Mouse (Mus musculus): ENCODE results near the gene Mkln1. TPM values are rescaled to one million over a fixed set of nuclear protein-coding genes. Genes with fewer than 3 reads are reported as not detected.

Mkln1 gene
- polyA plus RNA-seq, 1 experiment, result 67.4 TPM

GRCm38 (mm10) chr6:31445258-31445657 lies 46.7 kb downstream of the Mkln1 start:
- H3K79me2 ChIP-seq (ENCODE audit: control insufficient read depth, insufficient read depth), result no peaks in the 10 kb centered on the region
- no peak overlapping the region for H3K4me3 ChIP-seq
- no peak overlapping the region for H3ac ChIP-seq (ENCODE audit: control insufficient read depth, insufficient read length)
- H3K4me2 ChIP-seq (ENCODE audit: low read depth), result no peak overlapping the region
- no peak for TF ChIP-seq CEBPB (IDR thresholded peaks at IDR 0.05; ENCODE audit: insufficient read depth, poor library complexity, severe bottlenecking)
- no peak for TF ChIP-seq POLR2AphosphoS2 (IDR thresholded peaks at IDR 0.05; ENCODE audit: insufficient read length, low read depth)
- no peak for TF ChIP-seq MAX (IDR thresholded peaks at IDR 0.05; ENCODE audit: low read depth)
- no peak for TF ChIP-seq MYOD1 (IDR thresholded peaks at IDR 0.05; ENCODE audit: control insufficient read depth in 1 of 3, insufficient read length in 2 of 3, low read depth in 2 of 3)
- no peak for TF ChIP-seq TCF12 (IDR thresholded peaks at IDR 0.05; ENCODE audit: insufficient read depth, poor library complexity, severe bottlenecking)
- TF ChIP-seq REST (IDR thresholded peaks at IDR 0.05; ENCODE audit: insufficient read depth, insufficient read length), result no peak
- TF ChIP-seq POLR2A (IDR thresholded peaks at IDR 0.05; ENCODE audit: insufficient read length, low read depth), result no peak
- no peak for TF ChIP-seq E2F4 (IDR thresholded peaks at IDR 0.05; ENCODE audit: insufficient read depth)
- TF ChIP-seq TCF3 (IDR thresholded peaks at IDR 0.05; ENCODE audit: insufficient read length, low read depth), result no peak
- no peak for TF ChIP-seq SRF (IDR thresholded peaks at IDR 0.05; ENCODE audit: control insufficient read depth, insufficient read length, low read depth)
- TF ChIP-seq MYOG (IDR thresholded peaks at IDR 0.05; ENCODE audit: control insufficient read depth in 1 of 3, insufficient read depth in 1 of 3, insufficient read length in 2 of 3, low read depth in 2 of 3), result no peak
- TF ChIP-seq USF1 (IDR thresholded peaks at IDR 0.05; ENCODE audit: low read depth), result no peak
- H3K27me3 ChIP-seq (ENCODE audit: control insufficient read depth, insufficient read depth, insufficient read length), result no peaks in the 10 kb centered on the region
- peaks cover 9% of the 10 kb centered on the region for H3K36me3 ChIP-seq (ENCODE audit: control insufficient read depth, insufficient read depth)

- Histone ChIP-seq H3ac (ENCODE audit: control insufficient read depth, insufficient read length) (no peak overlapping the region), H3K27me3 (ENCODE audit: control insufficient read depth, insufficient read depth, insufficient read length) (no peaks in the 10 kb centered on the region), H3K79me2 (ENCODE audit: control insufficient read depth, insufficient read depth) (no peaks in the 10 kb centered on the region), H3K36me3 (ENCODE audit: control insufficient read depth, insufficient read depth) (peaks cover 5% of the 10 kb centered on the region), H3K4me3 (no peak overlapping the region), H3K4me2 (ENCODE audit: low read depth) (no peak overlapping the region)
- TF ChIP-seq MYOD1 (IDR thresholded peaks at IDR 0.05; ENCODE audit: control insufficient read depth in 1 of 3, insufficient read length in 2 of 3, low read depth in 2 of 3) (no peak), POLR2AphosphoS2 (IDR thresholded peaks at IDR 0.05; ENCODE audit: insufficient read length, low read depth) (no peak), USF1 (IDR thresholded peaks at IDR 0.05; ENCODE audit: low read depth) (no peak), MAX (IDR thresholded peaks at IDR 0.05; ENCODE audit: low read depth) (no peak), CEBPB (IDR thresholded peaks at IDR 0.05; ENCODE audit: insufficient read depth, poor library complexity, severe bottlenecking) (no peak), POLR2A (IDR thresholded peaks at IDR 0.05; ENCODE audit: insufficient read length, low read depth) (no peak), MYOG (IDR thresholded peaks at IDR 0.05; ENCODE audit: control insufficient read depth in 1 of 3, insufficient read depth in 1 of 3, insufficient read length in 2 of 3, low read depth in 2 of 3) (no peak), SRF (IDR thresholded peaks at IDR 0.05; ENCODE audit: control insufficient read depth, insufficient read length, low read depth) (no peak), TCF12 (IDR thresholded peaks at IDR 0.05; ENCODE audit: insufficient read depth, poor library complexity, severe bottlenecking) (no peak), E2F4 (IDR thresholded peaks at IDR 0.05; ENCODE audit: insufficient read depth) (no peak), REST (IDR thresholded peaks at IDR 0.05; ENCODE audit: insufficient read depth, insufficient read length) (no peak), TCF3 (IDR thresholded peaks at IDR 0.05; ENCODE audit: insufficient read length, low read depth) (no peak)
Measured at GRCm38 (mm10) chr6:31453735-31454134, 55.2 kb downstream of the Mkln1 start.

- Histone ChIP-seq H3K4me3 (no peak overlapping the region), H3K36me3 (ENCODE audit: control insufficient read depth, insufficient read depth) (peaks cover 14% of the 10 kb centered on the region), H3K27me3 (ENCODE audit: control insufficient read depth, insufficient read depth, insufficient read length) (no peaks in the 10 kb centered on the region), H3K4me2 (ENCODE audit: low read depth) (no peak overlapping the region), H3ac (ENCODE audit: control insufficient read depth, insufficient read length) (no peak overlapping the region), H3K79me2 (ENCODE audit: control insufficient read depth, insufficient read depth) (no peaks in the 10 kb centered on the region)
- TF ChIP-seq MYOG (IDR thresholded peaks at IDR 0.05; ENCODE audit: control insufficient read depth in 1 of 3, insufficient read depth in 1 of 3, insufficient read length in 2 of 3, low read depth in 2 of 3) (no peak), REST (IDR thresholded peaks at IDR 0.05; ENCODE audit: insufficient read depth, insufficient read length) (no peak), POLR2AphosphoS2 (IDR thresholded peaks at IDR 0.05; ENCODE audit: insufficient read length, low read depth) (no peak), CEBPB (IDR thresholded peaks at IDR 0.05; ENCODE audit: insufficient read depth, poor library complexity, severe bottlenecking) (no peak), POLR2A (IDR thresholded peaks at IDR 0.05; ENCODE audit: insufficient read length, low read depth) (no peak), MAX (IDR thresholded peaks at IDR 0.05; ENCODE audit: low read depth) (no peak), MYOD1 (IDR thresholded peaks at IDR 0.05; ENCODE audit: control insufficient read depth in 1 of 3, insufficient read length in 2 of 3, low read depth in 2 of 3) (no peak), E2F4 (IDR thresholded peaks at IDR 0.05; ENCODE audit: insufficient read depth) (no peak), TCF3 (IDR thresholded peaks at IDR 0.05; ENCODE audit: insufficient read length, low read depth) (no peak), USF1 (IDR thresholded peaks at IDR 0.05; ENCODE audit: low read depth) (no peak), TCF12 (IDR thresholded peaks at IDR 0.05; ENCODE audit: insufficient read depth, poor library complexity, severe bottlenecking) (no peak), SRF (IDR thresholded peaks at IDR 0.05; ENCODE audit: control insufficient read depth, insufficient read length, low read depth) (no peak)
Measured at GRCm38 (mm10) chr6:31455376-31455775, 56.8 kb downstream of the Mkln1 start.

GRCm38 (mm10) chr6:31456988-31457387 lies 58.5 kb downstream of the Mkln1 start:
- H3K79me2 ChIP-seq (ENCODE audit: control insufficient read depth, insufficient read depth), result no peaks in the 10 kb centered on the region
- peaks cover 22% of the 10 kb centered on the region for H3K36me3 ChIP-seq (ENCODE audit: control insufficient read depth, insufficient read depth)
- H3K4me2 ChIP-seq (ENCODE audit: low read depth), result no peak overlapping the region
- H3K27me3 ChIP-seq (ENCODE audit: control insufficient read depth, insufficient read depth, insufficient read length), result no peaks in the 10 kb centered on the region
- no peak overlapping the region for H3K4me3 ChIP-seq
- TF ChIP-seq POLR2AphosphoS2 (IDR thresholded peaks at IDR 0.05; ENCODE audit: insufficient read length, low read depth) (no peak), POLR2A (IDR thresholded peaks at IDR 0.05; ENCODE audit: insufficient read length, low read depth) (no peak), SRF (IDR thresholded peaks at IDR 0.05; ENCODE audit: control insufficient read depth, insufficient read length, low read depth) (no peak), MYOG (IDR thresholded peaks at IDR 0.05; ENCODE audit: control insufficient read depth in 1 of 3, insufficient read depth in 1 of 3, insufficient read length in 2 of 3, low read depth in 2 of 3) (no peak), MAX (IDR thresholded peaks at IDR 0.05; ENCODE audit: low read depth) (no peak), TCF3 (IDR thresholded peaks at IDR 0.05; ENCODE audit: insufficient read length, low read depth) (no peak), CEBPB (IDR thresholded peaks at IDR 0.05; ENCODE audit: insufficient read depth, poor library complexity, severe bottlenecking) (no peak), USF1 (IDR thresholded peaks at IDR 0.05; ENCODE audit: low read depth) (no peak), MYOD1 (IDR thresholded peaks at IDR 0.05; ENCODE audit: control insufficient read depth in 1 of 3, insufficient read length in 2 of 3, low read depth in 2 of 3) (no peak), TCF12 (IDR thresholded peaks at IDR 0.05; ENCODE audit: insufficient read depth, poor library complexity, severe bottlenecking) (no peak), REST (IDR thresholded peaks at IDR 0.05; ENCODE audit: insufficient read depth, insufficient read length) (no peak), E2F4 (IDR thresholded peaks at IDR 0.05; ENCODE audit: insufficient read depth) (no peak)
- H3ac ChIP-seq (ENCODE audit: control insufficient read depth, insufficient read length), result no peak overlapping the region
